Mouse (Mus musculus): ENCODE results near the gene Vkorc1.
"Not testable (repeated sequence)": the region's sequence is repeated elsewhere in the genome, so short reads cannot be mapped to it uniquely, and the experiment has no call there.

The Vkorc1 gene

GRCm38 (mm10) chr7:127915293-127915692 lies 19.9 kb upstream of the Vkorc1 start:
- DNase-seq (ENCODE audit: low read depth, low spot score) = no peak

GRCm38 (mm10) chr7:127912938-127913337 lies 17.5 kb upstream of the Vkorc1 start:
- DNase-seq (ENCODE audit: low read depth, low spot score) = no peak

- peak; percentile 86 for DNase-seq (ENCODE audit: low read depth, low spot score)
These were observed 16.9 kb upstream of the Vkorc1 start, which contains the start of gene Kat8 for GRCm38 (mm10) chr7:127912190-127912871. Gene Kat8, plus strand, starts transcription at chr7:127912516.

GRCm38 (mm10) chr7:127908656-127909055 lies 13.2 kb upstream of the Vkorc1 start:
- DNase-seq (ENCODE audit: low read depth, low spot score) = no peak

- DNase-seq (ENCODE audit: low read depth, low spot score) = no peak
These were observed 12.5 kb upstream of the Vkorc1 start for GRCm38 (mm10) chr7:127907939-127908338.

- peak; percentile 44 for DNase-seq (ENCODE audit: low read depth, low spot score)
These were observed 8.8 kb upstream of the Vkorc1 start, which contains the start of gene Bckdk for GRCm38 (mm10) chr7:127903971-127904796. Gene Bckdk, plus strand, starts transcription at chr7:127904082.

GRCm38 (mm10) chr7:127901772-127902171 lies 6.4 kb upstream of the Vkorc1 start:
- no peak for DNase-seq (ENCODE audit: low read depth, low spot score)

- DNase-seq (ENCODE audit: low read depth, low spot score) = no peak
These were observed 4.6 kb upstream of the Vkorc1 start for GRCm38 (mm10) chr7:127899997-127900396.

GRCm38 (mm10) chr7:127898179-127898956 lies 3.0 kb upstream of the Vkorc1 start:
- no peak for DNase-seq (ENCODE audit: low read depth, low spot score)

GRCm38 (mm10) chr7:127897542-127897941 lies 2.1 kb upstream of the Vkorc1 start:
- no peak for DNase-seq (ENCODE audit: low read depth, low spot score)

GRCm38 (mm10) chr7:127896384-127896783 lies 967 bp upstream of the Vkorc1 start:
- peak; percentile 58 for DNase-seq (ENCODE audit: low read depth, low spot score)

GRCm38 (mm10) chr7:127895891-127896290 lies 474 bp upstream of the Vkorc1 start:
- not testable (repeated sequence) for DNase-seq (ENCODE audit: low read depth, low spot score)

GRCm38 (mm10) chr7:127894480-127894879 lies 937 bp downstream of the Vkorc1 start:
- DNase-seq (ENCODE audit: low read depth, low spot score) = no peak

- no peak for DNase-seq (ENCODE audit: low read depth, low spot score)
These were observed 4.6 kb downstream of the Vkorc1 start, which contains the start of gene Prss53 for GRCm38 (mm10) chr7:127890798-127891197. Gene Prss53, minus strand, starts transcription at chr7:127890970.

- no peak for DNase-seq (ENCODE audit: low read depth, low spot score)
These were observed 6.6 kb downstream of the Vkorc1 start for GRCm38 (mm10) chr7:127888821-127889220.

GRCm38 (mm10) chr7:127887781-127888180 lies 7.6 kb downstream of the Vkorc1 start:
- no peak for DNase-seq (ENCODE audit: low read depth, low spot score)

- no peak for DNase-seq (ENCODE audit: low read depth, low spot score)
These were observed 8.2 kb downstream of the Vkorc1 start for GRCm38 (mm10) chr7:127887191-127887590.

GRCm38 (mm10) chr7:127886551-127886950 lies 8.9 kb downstream of the Vkorc1 start:
- no peak for DNase-seq (ENCODE audit: low read depth, low spot score)

GRCm38 (mm10) chr7:127885951-127886350 lies 9.5 kb downstream of the Vkorc1 start:
- no peak for DNase-seq (ENCODE audit: low read depth, low spot score)

- no peak for DNase-seq (ENCODE audit: low read depth, low spot score)
These were observed 15.0 kb downstream of the Vkorc1 start for GRCm38 (mm10) chr7:127880431-127880830.

- DNase-seq (ENCODE audit: low read depth, low spot score) = no peak
These were observed 16.1 kb downstream of the Vkorc1 start for GRCm38 (mm10) chr7:127879301-127879700.

All from c-Kit-negative CD71-positive TER-119-positive erythroid progenitor cells, embryonic 14.5 days (primary cell).